Mouse (Mus musculus) spleen, postnatal 14 days (tissue): Measurements from ENCODE around the gene Pold1.

Source experiments
- DNase-seq, 2 experiments: peaks; one replicate each; pipeline ENCODE4 v3.0.0; 2021 to 2022; ENCODE audit warnings: low spot score in 2 of 2

Pold1 gene

DNA sequence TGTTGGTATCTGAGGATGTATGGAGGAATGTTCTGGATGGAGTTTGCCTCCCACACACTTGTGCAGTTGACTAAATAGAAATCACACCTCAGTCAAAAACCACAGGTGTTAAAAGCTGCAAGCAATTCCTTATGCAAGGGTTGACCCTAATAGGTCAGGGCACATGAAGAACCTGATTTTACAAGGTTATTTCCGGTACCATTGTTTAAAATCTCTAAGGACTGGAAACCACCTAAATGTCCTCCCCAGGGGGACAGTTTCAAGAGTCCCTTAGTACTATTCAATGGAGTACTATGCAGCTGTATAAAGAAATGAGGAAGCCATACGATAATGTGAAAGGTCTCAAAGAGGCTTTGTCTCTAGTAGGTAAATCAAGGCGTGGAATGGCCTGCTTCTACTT lies 2.4 kb downstream of the Pold1 start:
- no peak for DNase-seq

- no peak for DNase-seq
These were observed 5.6 kb downstream of the Pold1 start for GRCm38 (mm10) chr7:44543071-44543470.

DNA sequence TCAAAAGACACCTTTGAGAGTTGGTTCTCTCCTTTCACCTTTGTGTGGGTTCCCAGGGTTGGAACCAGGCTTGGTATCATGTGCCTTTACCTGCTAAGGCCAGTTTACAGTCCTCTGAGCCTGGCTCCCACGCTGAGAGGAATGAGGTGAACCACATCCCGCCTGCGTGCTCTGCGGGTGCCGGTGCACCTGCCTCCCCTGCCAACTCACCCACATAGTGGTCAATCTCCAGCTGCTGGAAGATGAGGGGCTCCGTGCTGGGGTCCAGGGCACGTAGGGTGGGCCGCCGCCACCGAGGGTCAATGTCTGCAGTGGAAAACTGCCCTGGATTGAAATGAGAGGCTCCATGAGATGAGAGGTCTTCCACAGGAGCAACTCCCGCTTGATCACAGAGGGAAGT lies 6.1 kb downstream of the Pold1 start:
- no peak for DNase-seq

- DNase-seq, result no peak
These were observed 9.7 kb downstream of the Pold1 start for GRCm38 (mm10) chr7:44538756-44539624.

- no peak for DNase-seq
These were observed 11.2 kb downstream of the Pold1 start for GRCm38 (mm10) chr7:44537496-44537895.

GRCm38 (mm10) chr7:44537009-44537408 lies 11.6 kb downstream of the Pold1 start:
- DNase-seq, result no peak

GRCm38 (mm10) chr7:44536590-44536968 lies 12.1 kb downstream of the Pold1 start:
- DNase-seq, result no peak

GRCm38 (mm10) chr7:44535657-44536589 lies 12.7 kb downstream of the Pold1 start:
- DNase-seq, result no peak

- no peak for DNase-seq
These were observed 13.8 kb downstream of the Pold1 start for GRCm38 (mm10) chr7:44534656-44535441.

- DNase-seq, result peak; percentile 60 to 68
These were observed 14.4 kb downstream of the Pold1 start for GRCm38 (mm10) chr7:44534242-44534641.

DNA sequence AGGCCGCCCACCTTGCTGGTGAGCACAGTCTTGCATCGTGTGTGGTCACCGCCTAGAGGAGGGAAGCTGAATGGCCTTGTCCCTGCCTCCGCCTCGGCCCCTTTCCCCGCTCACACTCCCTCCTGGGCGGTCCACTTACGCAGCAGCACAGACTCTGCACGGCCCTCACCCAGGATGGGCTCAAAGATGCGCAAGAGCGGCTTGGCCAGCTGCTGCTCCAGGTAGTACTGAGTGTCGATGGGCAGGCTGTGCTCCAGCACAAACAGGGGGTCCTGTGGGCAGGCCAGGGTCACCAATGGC lies 15.0 kb downstream of the Pold1 start:
- DNase-seq, result no peak

DNA sequence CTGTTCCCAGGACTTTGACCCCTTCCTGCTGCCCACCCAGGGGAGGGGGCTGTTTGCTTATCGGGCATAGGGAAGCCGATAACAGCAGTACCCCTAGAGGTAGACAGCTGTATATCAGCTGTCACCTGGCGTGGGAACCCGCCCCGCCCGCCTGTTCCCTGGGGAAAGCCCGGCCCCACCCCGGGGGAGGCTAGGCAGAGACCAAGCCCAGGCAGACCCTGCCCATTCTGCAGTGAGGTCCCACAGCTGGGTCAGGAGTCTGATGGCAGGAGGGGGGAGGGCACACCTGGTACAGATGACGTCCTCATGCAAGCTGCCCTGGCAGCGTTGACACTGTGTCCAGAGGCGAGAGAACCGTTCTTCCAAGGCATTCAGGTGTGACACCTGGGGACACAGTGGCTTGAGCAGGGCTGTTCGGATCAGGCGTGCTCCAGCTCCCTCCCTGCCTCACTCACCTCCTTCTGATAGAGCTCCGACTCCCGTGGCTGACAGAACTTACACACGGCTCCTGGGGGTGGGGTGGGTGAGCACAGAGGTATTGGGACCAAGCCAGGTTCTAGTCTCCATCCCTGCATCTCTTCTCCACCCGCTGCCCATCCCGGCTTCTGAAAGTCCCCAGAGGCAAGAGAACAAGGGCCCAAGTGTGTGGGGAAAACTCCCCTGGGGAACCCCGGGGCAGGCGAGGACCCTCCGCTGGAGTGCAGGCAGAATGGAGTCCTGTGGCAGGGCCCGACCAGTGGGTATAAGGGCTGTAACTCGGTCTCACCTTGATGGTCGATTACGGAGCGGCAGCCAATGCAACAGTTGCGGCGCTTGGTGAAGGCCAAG lies 15.5 kb downstream of the Pold1 start:
- DNase-seq, result no peak

DNA sequence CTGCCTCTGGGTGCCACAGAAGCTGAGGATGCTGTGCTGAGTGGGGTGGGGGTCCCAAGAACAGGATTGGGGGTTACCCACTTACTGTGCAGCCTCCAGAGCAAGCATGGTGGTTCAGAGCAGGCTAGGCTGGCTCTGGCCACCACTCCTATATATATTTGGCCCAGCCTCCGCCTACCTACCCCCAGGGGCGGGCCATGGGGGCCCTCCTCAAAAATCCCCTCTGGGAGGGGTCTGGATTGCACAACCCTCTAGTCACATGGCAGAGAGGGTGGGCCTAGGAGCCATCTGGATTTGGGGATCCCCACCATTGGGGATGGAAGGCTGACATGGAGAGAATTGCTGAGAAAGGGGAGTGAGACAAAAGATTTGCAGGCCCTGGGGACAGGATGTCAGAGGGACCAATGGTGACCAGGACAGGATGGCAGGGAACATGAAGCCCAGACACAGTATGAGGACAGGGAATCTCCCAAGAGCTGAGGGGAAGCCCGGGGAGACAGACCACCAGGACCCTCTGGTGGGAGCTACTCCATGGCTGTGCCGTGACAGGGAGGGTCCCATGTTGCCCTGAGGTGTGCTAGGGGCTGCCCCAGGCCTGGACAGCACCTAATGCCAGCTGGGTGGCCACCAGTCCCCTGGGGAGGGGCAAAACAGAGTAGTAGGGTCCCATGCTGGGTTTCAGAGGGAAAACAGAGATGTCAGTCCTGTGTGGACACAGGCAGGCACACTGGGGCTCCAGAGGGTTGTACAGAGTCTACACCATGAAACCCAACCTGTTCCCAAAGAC lies 16.5 kb downstream of the Pold1 start, which contains the start of gene Spib:
Gene Spib (minus strand): TSS at position 126 of the 787 bp plus-strand sequence.
- no peak for DNase-seq

DNA sequence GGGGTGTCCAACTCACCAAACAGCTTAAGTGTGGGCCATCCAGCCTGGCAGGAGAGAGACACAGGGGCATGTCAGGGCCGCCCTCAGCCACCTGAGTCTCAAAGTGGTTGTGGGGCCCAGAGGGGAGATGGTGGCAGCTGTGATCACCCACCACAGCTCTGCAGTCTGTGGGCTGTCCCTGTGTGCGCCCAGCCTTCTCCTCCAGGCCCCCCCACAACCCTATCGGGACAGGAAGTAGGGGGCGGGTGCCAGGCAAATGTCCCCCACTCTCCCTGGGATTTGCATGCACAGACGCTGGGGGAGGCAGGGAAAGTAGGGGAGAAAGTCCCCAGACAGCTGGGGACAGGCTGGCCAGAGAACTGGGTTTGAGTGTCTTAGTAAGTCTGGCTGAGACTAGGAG lies 17.4 kb downstream of the Pold1 start:
- peak; percentile 50 to 65 for DNase-seq

DNA sequence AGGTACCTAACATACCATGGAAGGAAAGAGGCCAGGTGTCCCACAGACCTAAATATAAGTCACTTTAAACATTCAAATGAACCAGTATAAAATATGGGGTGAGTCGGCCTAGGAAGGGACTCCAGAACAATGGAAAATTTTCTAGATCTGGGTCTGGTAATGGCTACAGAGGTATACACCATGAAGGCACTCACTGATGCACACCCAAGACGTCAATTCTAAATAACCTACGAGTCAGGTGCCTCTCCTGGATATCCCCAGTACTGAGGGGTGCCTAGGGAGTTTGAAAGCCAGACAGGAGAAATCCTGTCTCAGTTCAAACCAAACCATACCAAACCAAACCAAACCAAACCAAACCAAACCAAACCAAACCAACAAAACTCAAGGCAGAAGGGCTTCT lies 18.1 kb downstream of the Pold1 start:
- DNase-seq, result no peak

DNA sequence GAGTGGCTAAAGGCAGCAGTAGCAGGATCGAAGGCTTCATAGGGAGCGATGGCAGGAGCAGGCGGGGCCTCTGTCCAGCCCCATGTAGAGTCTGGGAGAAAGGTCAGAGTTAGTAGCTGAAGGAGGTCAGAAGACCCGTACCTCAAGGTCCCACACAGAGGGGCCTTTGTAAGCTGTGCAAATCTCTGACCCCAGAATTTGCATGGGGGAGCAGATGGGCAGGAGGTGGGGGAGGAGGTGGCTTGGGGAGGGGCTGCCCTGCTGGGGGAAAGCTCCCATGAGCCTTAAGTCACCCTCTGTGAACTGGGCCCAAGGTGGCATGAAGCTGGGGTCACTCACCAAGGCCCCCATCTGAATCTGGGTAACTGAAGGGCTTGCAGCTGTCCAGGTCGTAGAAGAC lies 19.1 kb downstream of the Pold1 start:
- no peak for DNase-seq

DNA sequence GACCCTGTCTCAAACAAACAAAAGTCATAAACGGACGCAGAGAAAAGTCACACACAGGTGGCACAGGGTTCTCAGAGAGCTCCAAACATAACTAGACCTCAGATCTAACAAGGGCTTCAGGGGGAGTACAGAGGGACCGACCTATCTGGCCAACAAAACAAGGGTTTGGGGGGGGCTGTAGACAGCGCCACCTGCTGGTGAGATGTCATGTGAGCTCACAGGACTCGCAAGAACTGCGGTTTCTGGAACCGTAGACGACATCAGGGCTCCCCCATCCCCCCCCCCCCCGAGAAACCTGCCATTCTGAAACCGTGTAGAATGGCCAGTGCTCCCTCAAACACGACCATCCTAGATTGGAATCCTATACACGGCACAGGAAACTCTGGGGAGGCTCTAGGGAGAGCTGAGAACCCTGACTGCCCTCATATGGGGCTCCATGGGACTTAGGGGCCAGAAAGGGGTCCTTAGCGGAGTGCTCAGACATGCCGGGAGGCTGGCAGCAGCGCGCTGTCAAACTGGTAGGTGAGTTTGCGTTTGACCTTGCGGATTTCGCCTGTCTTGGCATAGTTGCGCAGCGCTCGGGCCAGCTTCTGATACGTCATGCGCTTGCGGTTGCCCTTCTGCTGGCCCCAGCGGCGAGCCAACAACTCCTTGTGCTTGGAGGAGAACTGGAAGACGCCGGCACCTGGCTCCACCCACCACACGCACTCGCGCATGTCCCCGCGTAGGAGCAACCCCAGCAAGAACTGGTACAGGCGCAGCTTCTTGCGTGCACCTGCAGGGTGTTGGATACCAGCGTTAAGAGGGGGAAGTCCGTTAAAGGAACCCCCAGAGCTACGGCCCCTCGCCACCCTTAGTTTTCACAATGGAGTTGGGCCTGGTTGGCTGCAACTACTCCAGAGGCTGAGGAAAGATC lies 20.9 kb downstream of the Pold1 start:
- DNase-seq, result peak; percentile 59 to 81

DNA sequence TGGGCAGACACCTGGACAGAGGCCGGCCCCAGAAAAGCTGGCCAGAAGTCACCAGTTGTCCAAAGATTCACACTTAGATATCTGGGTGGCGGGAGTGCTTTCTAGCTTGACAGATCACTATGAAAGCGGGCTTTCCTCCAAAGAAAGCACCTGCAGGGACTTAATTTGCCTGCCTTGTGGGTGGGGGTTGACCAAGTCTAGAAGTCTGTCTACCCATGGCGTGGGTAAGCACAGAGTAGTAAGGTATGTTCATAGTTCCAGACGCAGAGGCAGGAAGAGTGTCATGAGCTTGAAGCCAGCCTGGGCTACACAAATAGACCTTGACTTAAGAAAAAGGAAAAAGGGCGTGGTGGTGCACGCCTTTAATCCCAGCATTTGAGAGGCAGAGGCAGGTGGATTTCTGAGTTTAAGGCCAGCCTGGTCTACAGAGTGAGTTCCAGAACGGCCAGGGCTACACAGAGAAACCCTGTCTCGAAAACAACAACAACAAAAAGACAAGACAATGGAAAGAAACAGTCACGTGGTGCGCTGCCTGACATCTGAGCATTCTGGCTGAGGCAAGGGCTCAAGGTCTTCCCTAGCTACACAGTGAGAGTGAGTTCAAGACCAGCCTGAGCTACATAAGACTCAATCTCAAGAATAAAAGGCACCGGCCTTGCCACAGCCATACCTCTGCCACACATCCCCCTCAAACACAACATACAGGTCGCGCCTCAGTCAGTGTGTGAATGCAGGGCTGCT lies 22.1 kb downstream of the Pold1 start:
- no peak for DNase-seq
